Mouse (Mus musculus): ENCODE measurements around the gene Cabp1. TPM values are rescaled to one million over a fixed set of nuclear protein-coding genes. Genes with fewer than 3 reads are reported as not detected.

The Cabp1 gene
- polyA plus RNA-seq, 1 experiment from 2014 or later: 0.90 TPM

GRCm38 (mm10) chr5:115145253-115145968 is 48.8 kb downstream of the Cabp1 start:
- no peak for TF ChIP-seq CTCF (IDR thresholded peaks at IDR 0.05)
- peak; percentile 47; the same call in 1 of the 2 replicates for TF ChIP-seq EP300 (IDR thresholded peaks at IDR 0.05)
- 60% methylated on average over 11 of the region's 11 CpGs for WGBS
- Histone ChIP-seq H3K27ac (ENCODE audit: low read length) (0 out of 2 replicates have a peak overlapping the region, but pooled peaks have one; percentile 11), H3K9me3 (ENCODE audit: low read length) (no peaks in the 10 kb centered on the region), H3K36me3 (ENCODE audit: insufficient read depth, low read length) (peaks cover 32% of the 10 kb centered on the region), H3K4me2 (replicated peaks; ENCODE audit: low read depth, low read length) (no peak overlapping the region), H3K4me1 (ENCODE audit: insufficient read depth, low read depth, low read length) (no peaks in the 10 kb centered on the region), H3K27me3 (replicated peaks; ENCODE audit: insufficient read depth, low read length) (no peaks in the 10 kb centered on the region), H3K4me3 (ENCODE audit: low read depth, low read length) (no peak overlapping the region), H3K9ac (replicated peaks; ENCODE audit: low read depth) (no peak overlapping the region)
- ATAC-seq (peak; percentile 66), DNase-seq (ENCODE audit: low spot score) (no peak)

GRCm38 (mm10) chr5:115144471-115144870 is 49.7 kb downstream of the Cabp1 start:
- WGBS: 68% methylated on average over 6 of the region's 6 CpGs
- H3K27me3 ChIP-seq (replicated peaks; ENCODE audit: insufficient read depth, low read length): no peaks in the 10 kb centered on the region
- peaks cover 23% of the 10 kb centered on the region for H3K36me3 ChIP-seq (ENCODE audit: insufficient read depth, low read length)
- ATAC-seq (no peak), DNase-seq (ENCODE audit: low spot score) (no peak)
- H3K9ac ChIP-seq (replicated peaks; ENCODE audit: low read depth): no peak overlapping the region
- peak overlapping the region; percentile 11; the same call in 1 of the 2 replicates for H3K27ac ChIP-seq (ENCODE audit: low read length)
- TF ChIP-seq EP300 (IDR thresholded peaks at IDR 0.05): no peak
- TF ChIP-seq CTCF (IDR thresholded peaks at IDR 0.05): no peak
- H3K4me3 ChIP-seq (ENCODE audit: low read depth, low read length): no peak overlapping the region
- no peaks in the 10 kb centered on the region for H3K9me3 ChIP-seq (ENCODE audit: low read length)
- H3K4me2 ChIP-seq (replicated peaks; ENCODE audit: low read depth, low read length): no peak overlapping the region
- H3K4me1 ChIP-seq (ENCODE audit: insufficient read depth, low read depth, low read length): no peaks in the 10 kb centered on the region

GRCm38 (mm10) chr5:115143552-115143951 is 50.6 kb downstream of the Cabp1 start:
- Histone ChIP-seq H3K27me3 (replicated peaks; ENCODE audit: insufficient read depth, low read length) (no peaks in the 10 kb centered on the region), H3K4me1 (ENCODE audit: insufficient read depth, low read depth, low read length) (no peaks in the 10 kb centered on the region), H3K4me3 (ENCODE audit: low read depth, low read length) (no peak overlapping the region), H3K9ac (replicated peaks; ENCODE audit: low read depth) (no peak overlapping the region), H3K4me2 (replicated peaks; ENCODE audit: low read depth, low read length) (no peak overlapping the region), H3K27ac (ENCODE audit: low read length) (no peak overlapping the region), H3K36me3 (ENCODE audit: insufficient read depth, low read length) (peaks cover 19% of the 10 kb centered on the region), H3K9me3 (ENCODE audit: low read length) (no peaks in the 10 kb centered on the region)
- DNase-seq (ENCODE audit: low spot score): no peak
- 69% methylated on average over 10 of the region's 10 CpGs for WGBS
- TF ChIP-seq CTCF (IDR thresholded peaks at IDR 0.05) (no peak), EP300 (IDR thresholded peaks at IDR 0.05) (no peak)
- ATAC-seq: no peak

- ATAC-seq (no peak), DNase-seq (ENCODE audit: low spot score) (no peak)
- no peaks in the 10 kb centered on the region for H3K9me3 ChIP-seq (ENCODE audit: low read length)
- WGBS: 89% methylated on average over 9 of the region's 9 CpGs
- no peaks in the 10 kb centered on the region for H3K4me1 ChIP-seq (ENCODE audit: insufficient read depth, low read depth, low read length)
- no peak overlapping the region for H3K9ac ChIP-seq (replicated peaks; ENCODE audit: low read depth)
- H3K4me2 ChIP-seq (replicated peaks; ENCODE audit: low read depth, low read length): no peak overlapping the region
- H3K4me3 ChIP-seq (ENCODE audit: low read depth, low read length): no peak overlapping the region
- no peaks in the 10 kb centered on the region for H3K27me3 ChIP-seq (replicated peaks; ENCODE audit: insufficient read depth, low read length)
- H3K27ac ChIP-seq (ENCODE audit: low read length): no peak overlapping the region
- peaks cover 5% of the 10 kb centered on the region; the same call in 1 of the 2 replicates for H3K36me3 ChIP-seq (ENCODE audit: insufficient read depth, low read length)
- TF ChIP-seq CTCF (IDR thresholded peaks at IDR 0.05): no peak
- no peak for TF ChIP-seq EP300 (IDR thresholded peaks at IDR 0.05)
Observed at GRCm38 (mm10) chr5:115142166-115142697, 51.9 kb downstream of the Cabp1 start.

- 63% methylated on average over 3 of the region's 3 CpGs for WGBS
- Histone ChIP-seq H3K9ac (replicated peaks; ENCODE audit: low read depth) (no peak overlapping the region), H3K4me2 (replicated peaks; ENCODE audit: low read depth, low read length) (no peak overlapping the region), H3K9me3 (ENCODE audit: low read length) (no peaks in the 10 kb centered on the region), H3K4me1 (ENCODE audit: insufficient read depth, low read depth, low read length) (no peaks in the 10 kb centered on the region), H3K36me3 (ENCODE audit: insufficient read depth, low read length) (no peaks in the 10 kb centered on the region), H3K27me3 (replicated peaks; ENCODE audit: insufficient read depth, low read length) (no peaks in the 10 kb centered on the region), H3K4me3 (ENCODE audit: low read depth, low read length) (no peak overlapping the region), H3K27ac (ENCODE audit: low read length) (no peak overlapping the region)
- DNase-seq (ENCODE audit: low spot score) (no peak), ATAC-seq (no peak)
- no peak for TF ChIP-seq EP300 (IDR thresholded peaks at IDR 0.05)
- TF ChIP-seq CTCF (IDR thresholded peaks at IDR 0.05): no peak
Observed at GRCm38 (mm10) chr5:115140726-115141125, 53.5 kb downstream of the Cabp1 start.

- 50% methylated on average over 4 of the region's 4 CpGs for WGBS
- TF ChIP-seq EP300 (IDR thresholded peaks at IDR 0.05): no peak
- Histone ChIP-seq H3K27me3 (replicated peaks; ENCODE audit: insufficient read depth, low read length) (no peaks in the 10 kb centered on the region), H3K9ac (replicated peaks; ENCODE audit: low read depth) (no peak overlapping the region), H3K27ac (ENCODE audit: low read length) (no peak overlapping the region), H3K4me1 (ENCODE audit: insufficient read depth, low read depth, low read length) (no peaks in the 10 kb centered on the region), H3K4me2 (replicated peaks; ENCODE audit: low read depth, low read length) (no peak overlapping the region), H3K36me3 (ENCODE audit: insufficient read depth, low read length) (no peaks in the 10 kb centered on the region), H3K4me3 (ENCODE audit: low read depth, low read length) (no peak overlapping the region), H3K9me3 (ENCODE audit: low read length) (no peaks in the 10 kb centered on the region)
- ATAC-seq (no peak), DNase-seq (ENCODE audit: low spot score) (no peak)
Observed at GRCm38 (mm10) chr5:115139124-115139523, 55.1 kb downstream of the Cabp1 start.
